Mouse (Mus musculus) heart, embryonic 14.5 days (tissue): ENCODE results near the gene Sult6b1. TPM values are rescaled to one million over a fixed set of nuclear protein-coding genes. Genes with fewer than 3 reads are reported as not detected.

Experiments used
- ATAC-seq: fragments of 200-750 bp; cut with Nextera tagmentation; 2 replicates; pipeline ENCODE4 v1.8.0; 2017; ENCODE audit warnings: low read depth, moderate TSS enrichment; ENCODE audit not compliant: insufficient number of reproducible peaks, insufficient read depth, low FRiP score
- H3K27ac ChIP-seq, 2 experiments: fragments of 200-500 bp in 1 of 2; fragments of 300-500 bp in 1 of 2; sonication (generic) in 1 of 2; replicated peaks in 1 of 2; 2 replicates each; pipeline ENCODE4 v1.5.1; 2012 to 2014; ENCODE audit warnings: low read depth in 2 of 2, low read length in 2 of 2, control low read depth in 1 of 2, mild to moderate bottlenecking in 1 of 2, mixed read lengths in 1 of 2; ENCODE audit not compliant: control insufficient read depth in 1 of 2, insufficient read depth in 1 of 2
- H3K27me3 ChIP-seq: fragments of 300-500 bp; sonication (generic); 2 replicates; pipeline ENCODE4 v1.6.1; 2014; ENCODE audit warnings: mild to moderate bottlenecking, low read length, control low read depth; ENCODE audit not compliant: control insufficient read depth, insufficient read depth
- H3K36me3 ChIP-seq: fragments of 300-500 bp; sonication (generic); 2 replicates; pipeline ENCODE4 v1.6.1; 2014; ENCODE audit warnings: mild to moderate bottlenecking, control low read depth, low read length, mixed read lengths; ENCODE audit not compliant: control insufficient read depth, insufficient read depth
- H3K4me1 ChIP-seq, 2 experiments: fragments of 200-500 bp in 1 of 2; fragments of 300-500 bp in 1 of 2; sonication (generic) in 1 of 2; 2 replicates each; pipeline ENCODE4 v1.6.1; 2012 to 2014; ENCODE audit warnings: low read length in 2 of 2, control low read depth in 1 of 2, mixed read lengths in 1 of 2; ENCODE audit not compliant: control insufficient read depth in 2 of 2, insufficient read depth in 2 of 2
- H3K4me2 ChIP-seq: fragments of 300-500 bp; sonication (generic); 2 replicates; pipeline ENCODE4 v1.6.1; 2014; ENCODE audit warnings: mild to moderate bottlenecking, low read length
- H3K4me3 ChIP-seq, 2 experiments: fragments of 200-500 bp in 1 of 2; fragments of 300-500 bp in 1 of 2; sonication (generic) in 1 of 2; 2 replicates each; pipeline ENCODE4 v1.5.1; 2012 to 2014; ENCODE audit warnings: low read length in 2 of 2, mild to moderate bottlenecking in 2 of 2, control low read depth in 1 of 2, low read depth in 1 of 2, moderate library complexity in 1 of 2; ENCODE audit not compliant: control insufficient read depth in 1 of 2, insufficient read depth in 1 of 2
- H3K9ac ChIP-seq: fragments of 300-500 bp; sonication (generic); 2 replicates; pipeline ENCODE4 v1.6.1; 2014; ENCODE audit warnings: mild to moderate bottlenecking, low read length
- H3K9me3 ChIP-seq: fragments of 300-500 bp; sonication (generic); 2 replicates; pipeline ENCODE4 v1.6.1; 2016; ENCODE audit warnings: low read length, control low read depth; ENCODE audit not compliant: control insufficient read depth
- WGBS: fragments of 180-500 bp; shearing (Covaris S2); extraction: QIAGEN DNeasy Blood & Tissue Kit; methylation state at CpG from one replicate; pipeline ENCODE4 v1.1.7; 2014; 5-methylcytosine and 5-hydroxymethylcytosine counted together
- polyA plus RNA-seq: library from polyadenylated mRNA; unstranded; fragments of >200 nt; fragmentation: Nextera tagmentation; extraction: Ambion mirVana; gene quantifications from 2 replicates; pipeline ENCODE4 v1.2.1, GENCODE M21; 2014

Sult6b1 gene
- polyA plus RNA-seq = 0.18 TPM in 1 of 2 replicates, not detected in the other

DNA sequence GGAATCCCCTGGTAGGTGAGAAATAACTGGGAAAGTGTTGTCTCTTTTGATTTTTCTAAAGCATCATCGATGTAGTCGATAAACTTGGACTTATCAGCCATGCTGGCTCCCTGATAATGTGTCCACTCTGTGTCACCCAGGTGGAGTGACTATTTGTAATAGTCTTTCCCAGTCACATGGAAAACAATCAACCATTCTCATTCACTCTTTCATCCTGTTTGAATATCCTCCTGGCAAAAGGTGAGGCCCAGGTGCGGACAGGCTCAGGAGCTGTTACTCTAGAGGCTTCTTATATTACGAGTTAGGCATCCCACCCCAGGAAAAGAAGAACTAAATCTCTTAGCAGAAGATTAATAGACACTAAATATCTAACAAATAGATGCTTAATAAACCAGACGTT lies at the start of gene Sult6b1:
TSS of gene Sult6b1 (minus strand) at position 101 of the 400 bp plus-strand sequence.
- Histone ChIP-seq H3K4me1 (no peaks in the 10 kb centered on the region), H3K4me3 (no peak within 1 kb of the TSS), H3K27me3 (no peaks in the 10 kb centered on the region), H3K9me3 (no peaks in the 10 kb centered on the region), H3K9ac (no peak within 1 kb of the TSS), H3K27ac (no peak within 1 kb of the TSS), H3K36me3 (no peaks in the 10 kb centered on the region), H3K4me2 (no peak within 1 kb of the TSS)
- 78% methylated on average over 5 of the region's 5 CpGs for WGBS
- ATAC-seq = no peak

DNA sequence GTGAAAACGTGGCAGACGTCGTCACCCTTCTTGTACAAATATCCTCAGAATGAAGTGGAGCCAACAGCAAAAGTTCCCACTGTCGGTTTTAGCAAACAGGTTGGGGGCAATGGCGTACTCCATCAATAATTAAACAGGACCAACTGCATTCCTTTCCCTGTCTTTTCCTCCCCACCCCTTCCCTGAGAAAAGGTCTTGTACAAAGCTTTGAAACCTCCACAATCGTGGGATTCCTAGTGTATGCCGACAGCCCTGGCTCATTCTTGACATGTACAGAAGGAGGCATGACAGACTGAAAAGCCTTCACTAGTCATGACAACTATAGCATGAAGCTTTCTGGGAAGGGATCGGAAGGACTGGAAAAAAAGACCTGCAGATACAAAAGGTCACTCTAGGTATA lies 46.4 kb upstream of the Sult6b1 start:
- no peak overlapping the region for H3K4me2 ChIP-seq
- peaks cover 95% of the 10 kb centered on the region for H3K36me3 ChIP-seq
- no peak overlapping the region for H3K4me3 ChIP-seq
- H3K4me1 ChIP-seq = no peaks in the 10 kb centered on the region
- H3K9me3 ChIP-seq = no peaks in the 10 kb centered on the region
- H3K27me3 ChIP-seq = no peaks in the 10 kb centered on the region
- no peak for ATAC-seq
- no peak overlapping the region for H3K27ac ChIP-seq
- H3K9ac ChIP-seq = no peak overlapping the region
- WGBS = 82% methylated on average over 8 of the region's 8 CpGs

DNA sequence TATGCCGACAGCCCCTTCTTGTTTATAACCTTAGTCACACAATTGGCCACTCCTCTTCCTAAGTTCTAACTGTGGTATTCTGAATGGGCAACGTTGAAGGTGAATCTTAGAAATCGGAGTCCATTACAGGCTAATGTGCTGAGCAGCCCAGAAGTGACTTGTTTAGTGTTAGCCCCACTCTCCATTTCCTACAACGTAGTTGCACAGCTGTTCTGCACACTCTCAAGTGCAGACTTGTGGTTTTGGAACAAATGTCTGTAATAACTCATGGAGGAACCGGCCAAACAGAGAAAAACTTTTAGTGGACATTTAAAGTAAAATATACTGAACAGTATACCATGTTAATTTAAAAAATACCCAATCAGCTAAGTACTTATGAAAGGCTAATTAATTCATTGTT lies 45.3 kb upstream of the Sult6b1 start:
- Histone ChIP-seq H3K4me3 (no peak overlapping the region), H3K9ac (no peak overlapping the region), H3K27ac (no peak overlapping the region), H3K27me3 (no peaks in the 10 kb centered on the region), H3K4me2 (no peak overlapping the region), H3K9me3 (no peaks in the 10 kb centered on the region), H3K36me3 (peaks cover 93% of the 10 kb centered on the region), H3K4me1 (no peaks in the 10 kb centered on the region)
- no peak for ATAC-seq
- 89% methylated on average over 5 of the region's 5 CpGs for WGBS

DNA sequence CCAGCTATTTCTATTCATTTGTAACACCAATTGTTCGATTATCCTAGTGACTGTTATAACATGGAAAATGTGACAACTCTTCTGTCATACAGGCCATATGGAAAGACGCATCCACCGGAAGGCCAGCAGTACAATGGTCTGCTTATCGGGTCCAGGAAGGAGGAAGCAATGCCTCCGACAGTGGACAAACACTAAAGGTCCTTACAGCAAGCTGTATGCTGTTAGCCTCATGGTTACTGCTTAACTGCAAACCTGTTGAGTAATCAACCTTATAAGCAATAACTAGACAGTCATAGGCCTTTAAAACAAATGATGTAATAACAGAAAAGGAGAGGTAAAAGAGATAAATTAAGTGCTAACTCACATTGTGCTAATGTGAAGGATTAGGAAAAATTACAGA lies 44.4 kb upstream of the Sult6b1 start:
- no peaks in the 10 kb centered on the region for H3K27me3 ChIP-seq
- WGBS = 73% methylated on average over 5 of the region's 5 CpGs
- H3K4me1 ChIP-seq = no peaks in the 10 kb centered on the region
- no peak overlapping the region for H3K4me3 ChIP-seq
- peaks cover 93% of the 10 kb centered on the region for H3K36me3 ChIP-seq
- no peak overlapping the region for H3K9ac ChIP-seq
- no peaks in the 10 kb centered on the region for H3K9me3 ChIP-seq
- ATAC-seq = no peak
- H3K4me2 ChIP-seq = no peak overlapping the region
- H3K27ac ChIP-seq = no peak overlapping the region

DNA sequence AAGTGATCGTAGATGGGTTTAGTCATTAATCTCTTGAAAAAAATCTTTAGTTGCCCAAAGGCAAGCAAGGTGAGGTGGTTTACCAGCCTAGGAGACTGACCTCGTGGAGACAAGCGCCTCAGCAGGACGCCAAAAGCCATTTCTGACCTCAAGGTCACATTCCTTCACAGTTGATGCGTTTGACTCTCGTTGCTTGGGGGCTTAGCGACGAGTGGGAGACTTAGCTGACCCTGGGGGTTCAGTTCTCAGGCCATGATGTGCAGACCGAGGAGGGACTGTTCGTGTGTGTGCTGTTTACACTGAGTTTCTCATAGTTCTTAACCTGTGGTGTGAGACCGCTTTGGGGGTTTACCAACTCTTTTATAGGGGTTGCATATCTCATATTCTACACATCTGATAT lies 35.8 kb upstream of the Sult6b1 start:
- H3K9ac ChIP-seq = no peak overlapping the region
- 57% methylated on average over 11 of the region's 11 CpGs for WGBS
- H3K27me3 ChIP-seq = no peaks in the 10 kb centered on the region
- no peak overlapping the region for H3K4me3 ChIP-seq
- no peak overlapping the region for H3K4me2 ChIP-seq
- no peak overlapping the region for H3K27ac ChIP-seq
- peaks cover 60% of the 10 kb centered on the region for H3K36me3 ChIP-seq
- ATAC-seq = no peak
- H3K4me1 ChIP-seq = peaks cover under 1 to 5% of the 10 kb centered on the region in 2 experiments; a peak in 2 of 4 replicates
- no peaks in the 10 kb centered on the region for H3K9me3 ChIP-seq

DNA sequence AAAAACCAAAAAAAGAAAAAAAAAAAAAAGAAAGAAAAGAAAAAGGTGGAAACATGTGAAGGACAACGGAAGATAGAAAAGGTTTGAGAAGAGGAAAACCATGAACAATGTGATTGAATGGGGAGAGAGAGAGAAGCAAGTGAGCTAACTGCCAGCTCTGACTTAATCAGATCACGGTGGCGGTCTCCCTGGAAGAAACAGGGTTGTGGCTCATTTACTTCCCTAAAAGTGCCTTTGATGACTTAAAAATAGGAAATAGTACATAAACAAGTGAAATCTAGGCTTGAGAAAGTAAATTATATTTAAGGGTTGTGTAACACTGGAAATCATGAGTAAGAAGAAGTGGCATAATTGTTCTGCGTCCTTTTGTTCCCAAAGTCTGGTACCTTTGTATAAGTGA lies 32.1 kb upstream of the Sult6b1 start:
- no peaks in the 10 kb centered on the region for H3K27me3 ChIP-seq
- WGBS = 91% methylated on average over 4 of the region's 4 CpGs
- H3K9me3 ChIP-seq = no peaks in the 10 kb centered on the region
- ATAC-seq = no peak
- H3K4me1 ChIP-seq = peaks cover 3 to 14% of the 10 kb centered on the region in 2 experiments; a peak in 3 of 4 replicates
- no peak overlapping the region for H3K4me3 ChIP-seq
- H3K36me3 ChIP-seq = peaks cover 50% of the 10 kb centered on the region
- H3K4me2 ChIP-seq = no peak overlapping the region
- H3K9ac ChIP-seq = no peak overlapping the region
- H3K27ac ChIP-seq = no peak overlapping the region

DNA sequence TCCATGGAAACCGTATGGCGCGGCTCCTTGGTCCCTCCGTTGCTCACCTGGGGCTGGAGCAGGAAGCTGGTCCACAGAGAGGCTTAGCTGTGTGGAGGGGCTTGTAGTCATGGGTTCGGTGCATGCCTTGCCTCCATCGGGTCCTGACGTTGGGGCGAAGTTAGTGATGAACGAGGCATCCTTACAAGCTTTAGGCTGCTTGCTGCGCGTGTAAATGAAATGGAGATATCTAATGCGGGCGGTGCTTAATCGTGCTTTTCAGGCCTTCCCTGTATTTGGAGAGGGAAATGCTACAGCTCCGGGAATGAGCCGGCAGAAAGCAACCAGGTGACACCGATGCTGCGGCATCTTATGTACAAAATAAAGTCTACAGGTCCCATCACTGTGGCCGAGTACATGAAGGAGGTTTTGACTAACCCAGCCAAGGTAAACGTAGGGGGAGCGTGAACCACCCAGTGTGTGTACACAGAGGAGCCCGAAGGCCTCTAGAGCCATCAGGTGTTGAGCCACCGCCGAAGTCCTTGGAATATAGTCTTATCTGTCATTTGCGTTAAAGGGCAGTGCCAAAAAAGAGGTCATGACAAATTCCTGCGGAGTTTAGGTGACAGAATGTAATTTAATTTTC lies 30.5 kb upstream of the Sult6b1 start:
- Histone ChIP-seq H3K27ac (peak overlapping the region in 1 of 2 experiments; percentile 28; a peak in 1 of 4 replicates), H3K4me3 (peak overlapping the region; percentile 83 to 85), H3K9me3 (no peaks in the 10 kb centered on the region), H3K9ac (peak overlapping the region; percentile 80), H3K4me1 (peaks cover 3 to 18% of the 10 kb centered on the region in 2 experiments; a peak in 3 of 4 replicates), H3K27me3 (no peaks in the 10 kb centered on the region), H3K4me2 (peak overlapping the region; percentile 88), H3K36me3 (peaks cover 54% of the 10 kb centered on the region)
- WGBS = 6% methylated on average over 26 of the region's 26 CpGs
- ATAC-seq = no peak
